Mouse (Mus musculus) layer of hippocampus, postnatal 10 days (tissue): ENCODE measurements around the gene Erbb4. TPM values are rescaled to one million over a fixed set of nuclear protein-coding genes. Genes with fewer than 3 reads are reported as not detected.
A peak's percentile ranks its signal among the peaks of the same experiment; 100 is the strongest.

Source experiments
- DNase-seq, 2 experiments: peaks; one replicate each; pipeline ENCODE4 v3.0.0; 2021; ENCODE audit warnings: low spot score in 2 of 2
- long read RNA-seq: library from polyadenylated mRNA; stranded (forward); transcript quantifications from one replicate; pipeline ENCODE4 v2.0.0, GENCODE M21; 2023
- total RNA-seq, 2 experiments: library from RNA; stranded (reverse); gene quantifications; 2 replicates each; pipeline ENCODE4 v1.2.3; 2021

Erbb4 gene
- total RNA-seq, result 10 to 100 TPM; 41.0 to 42.0 TPM
- long read RNA-seq, partial matches to known transcripts, result 0 of 8 reads
- long read RNA-seq, other reads (novel, unspliced or antisense), result 8 of 8 reads

DNA sequence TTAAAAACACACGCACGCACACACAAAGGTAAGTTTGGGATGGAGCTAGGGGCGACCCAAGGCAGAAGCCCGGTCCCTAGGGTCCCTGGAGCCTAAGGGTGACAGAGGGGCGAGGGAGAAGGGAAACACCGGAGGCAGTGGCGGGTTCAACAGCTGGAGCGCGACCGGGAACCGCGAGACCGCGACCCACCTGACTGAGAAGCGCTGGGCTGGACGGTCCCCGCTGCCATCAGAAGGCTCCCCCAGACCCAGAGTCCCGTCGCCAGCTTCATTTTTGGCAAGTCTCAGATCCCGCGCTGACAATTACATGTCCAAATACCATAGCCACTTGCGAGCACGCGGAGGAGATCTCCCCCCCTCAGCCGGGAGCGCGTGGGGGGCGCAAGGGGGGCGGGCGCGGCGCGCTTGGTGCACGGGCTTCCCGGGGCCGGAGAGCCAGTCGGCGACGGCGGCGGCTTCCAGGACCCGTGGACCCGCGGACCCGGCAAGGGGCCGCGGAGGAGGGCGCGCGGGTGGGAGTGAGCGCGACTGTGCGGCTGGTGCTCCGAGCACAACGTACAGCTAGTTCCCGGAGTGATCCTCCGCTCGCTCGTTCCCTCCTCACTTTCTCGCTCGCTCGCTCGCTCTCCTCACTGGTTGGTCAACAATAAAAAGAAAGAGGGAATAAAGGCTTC is at the start of gene Erbb4:
TSS of gene Erbb4 (minus strand) at position 575 of the 674 bp plus-strand sequence.
- DNase-seq, result peak; percentile 22 to 52

GRCm38 (mm10) chr1:69157346-69157745 is 49.5 kb upstream of the Erbb4 start:
- no peak for DNase-seq

GRCm38 (mm10) chr1:69141341-69141740 is 33.5 kb upstream of the Erbb4 start:
- DNase-seq, result no peak

- DNase-seq, result no peak
Observed at GRCm38 (mm10) chr1:69139519-69139868, 31.6 kb upstream of the Erbb4 start.

GRCm38 (mm10) chr1:69138856-69139518 is 31.1 kb upstream of the Erbb4 start:
- DNase-seq, result peak; percentile 56 to 70

DNA sequence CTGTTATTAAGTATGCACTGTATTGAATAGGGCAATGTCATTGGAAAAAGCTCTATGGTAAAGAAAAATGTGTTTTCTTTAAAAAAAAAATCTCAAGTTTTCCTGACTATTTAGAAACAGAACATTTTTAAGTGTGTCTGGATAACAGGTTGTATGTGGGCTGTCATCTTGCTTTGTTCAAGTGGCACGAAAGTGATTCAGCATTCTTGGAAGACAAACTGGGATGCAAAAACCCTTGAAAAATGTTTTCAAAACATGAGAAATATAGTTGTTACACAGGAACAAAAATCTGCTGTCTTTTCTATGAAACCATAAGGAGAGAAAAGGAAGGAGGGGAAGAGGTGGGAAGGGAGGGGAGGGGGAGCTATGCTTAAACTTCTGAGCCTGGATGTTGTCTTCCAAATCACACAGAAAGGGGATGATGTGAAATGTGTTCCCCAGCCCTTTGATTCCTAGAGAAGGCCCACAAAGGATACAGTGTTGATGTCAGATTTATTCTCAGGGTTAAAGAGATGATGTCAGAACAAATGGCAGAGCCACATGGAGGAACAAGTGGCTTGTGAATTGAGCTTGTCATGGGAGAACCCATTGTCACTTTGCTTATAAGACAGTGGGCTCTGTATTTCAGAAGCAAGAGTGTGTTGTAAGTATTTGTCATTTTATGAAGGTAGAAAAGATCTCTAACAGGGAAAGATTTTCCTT is 16.4 kb upstream of the Erbb4 start:
- no peak for DNase-seq

DNA sequence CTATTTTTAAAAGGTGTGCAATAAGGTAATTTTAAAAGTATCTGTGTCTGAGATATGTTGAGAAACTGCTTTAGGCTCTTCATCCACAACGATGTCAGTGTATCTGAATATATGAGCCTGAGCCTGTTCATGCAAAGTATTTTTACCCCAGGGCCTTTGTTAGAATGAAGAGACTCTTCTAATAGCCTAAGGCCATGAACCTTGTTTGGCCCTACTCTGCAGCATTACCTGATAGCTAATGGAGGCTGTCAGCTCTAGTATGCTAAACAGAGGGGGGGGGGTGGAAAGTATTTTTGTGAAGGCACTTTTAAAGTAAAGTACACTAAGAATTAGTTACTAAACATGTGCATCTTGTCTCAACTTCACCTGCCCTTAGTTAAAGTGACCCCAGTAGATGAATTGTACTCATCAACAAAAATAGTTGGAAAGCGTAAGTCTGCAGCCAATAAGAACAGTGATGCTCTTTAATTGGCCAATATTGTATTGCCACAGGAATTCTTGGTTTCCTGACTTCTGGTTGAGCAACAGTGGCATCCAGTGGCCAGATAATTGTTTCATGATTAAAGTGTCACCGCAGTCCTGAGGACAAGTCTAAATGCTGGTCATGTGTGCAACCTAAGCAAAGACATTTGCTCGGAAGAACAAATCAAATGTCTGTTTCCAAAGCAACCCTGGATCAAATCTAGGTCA is 10.5 kb upstream of the Erbb4 start:
- DNase-seq, result peak in 1 of 2 experiments; percentile 22

- DNase-seq, result peak; percentile 14 to 49
Observed at GRCm38 (mm10) chr1:69108159-69108925, 483 bp upstream of the Erbb4 start.

- DNase-seq, result peak; percentile 27 to 42
Observed at GRCm38 (mm10) chr1:69106937-69107461, 860 bp downstream of the Erbb4 start.

GRCm38 (mm10) chr1:69106322-69106761 is 1.5 kb downstream of the Erbb4 start:
- DNase-seq, result peak; percentile 19 to 29

DNA sequence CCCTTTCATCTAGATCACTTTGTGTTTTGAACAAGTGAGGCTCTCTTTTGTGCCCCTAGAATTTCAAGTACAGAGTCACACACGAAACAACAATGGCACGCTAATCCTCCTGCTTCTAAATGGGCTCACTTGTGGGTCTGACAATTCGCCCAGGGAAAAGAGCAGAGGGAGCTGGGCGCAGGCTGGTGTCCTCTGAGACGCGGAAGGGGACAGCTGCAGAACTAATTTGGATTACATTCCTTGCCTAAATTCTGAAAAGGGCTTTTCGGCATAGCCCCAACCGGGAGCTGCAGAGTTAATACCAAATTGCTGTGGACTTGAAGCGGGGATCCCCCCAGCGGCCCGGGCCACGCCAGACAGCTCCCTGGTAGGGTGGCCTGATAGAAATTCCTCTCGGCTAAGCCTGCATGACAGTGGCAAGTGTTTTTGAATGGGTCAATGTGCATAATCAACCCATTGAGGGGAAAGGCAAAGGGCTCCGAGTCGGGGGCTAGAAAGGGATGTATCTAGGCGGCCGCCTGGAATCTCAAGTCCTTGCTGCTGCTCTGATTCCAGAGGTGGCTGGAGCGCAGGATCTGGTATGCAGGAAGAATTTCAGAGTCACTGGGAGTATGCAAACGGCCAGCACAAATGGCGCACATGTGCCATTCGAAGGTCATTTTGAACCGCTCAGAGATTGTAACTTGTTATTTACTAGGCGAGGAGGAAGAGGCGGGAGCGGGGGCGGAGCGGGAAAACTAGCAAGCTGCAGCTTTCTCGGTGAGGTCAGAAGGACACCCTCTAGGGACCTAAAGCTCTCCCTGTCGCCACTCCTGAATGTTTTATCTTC is 2.2 kb downstream of the Erbb4 start:
- DNase-seq, result peak; percentile 25 to 43

GRCm38 (mm10) chr1:69105096-69105492 is 2.8 kb downstream of the Erbb4 start:
- DNase-seq, result peak; percentile 15 to 27

DNA sequence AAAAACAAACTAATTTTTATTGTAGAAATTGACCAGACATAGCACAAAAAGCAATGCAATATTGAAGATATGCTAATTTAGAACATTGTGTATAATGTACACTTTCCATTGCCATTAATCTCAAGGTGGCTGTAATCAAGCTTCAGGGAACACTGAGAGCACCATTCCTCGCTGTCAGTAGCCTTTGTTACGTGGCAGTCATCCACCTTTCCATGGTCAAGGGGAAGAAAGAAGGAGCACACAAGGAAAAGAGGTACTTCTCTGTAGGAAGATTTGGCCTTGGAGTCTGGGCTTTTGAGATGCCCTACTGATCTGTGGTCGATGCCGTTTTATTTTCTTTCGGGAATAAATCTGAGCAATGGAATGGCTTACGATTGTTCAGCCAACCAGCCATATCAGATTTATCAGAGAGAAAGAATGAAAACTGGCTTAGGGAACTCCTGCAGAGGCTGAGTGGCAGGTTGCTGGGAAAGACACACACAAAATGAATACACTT is 4.6 kb downstream of the Erbb4 start:
- DNase-seq, result no peak

DNA sequence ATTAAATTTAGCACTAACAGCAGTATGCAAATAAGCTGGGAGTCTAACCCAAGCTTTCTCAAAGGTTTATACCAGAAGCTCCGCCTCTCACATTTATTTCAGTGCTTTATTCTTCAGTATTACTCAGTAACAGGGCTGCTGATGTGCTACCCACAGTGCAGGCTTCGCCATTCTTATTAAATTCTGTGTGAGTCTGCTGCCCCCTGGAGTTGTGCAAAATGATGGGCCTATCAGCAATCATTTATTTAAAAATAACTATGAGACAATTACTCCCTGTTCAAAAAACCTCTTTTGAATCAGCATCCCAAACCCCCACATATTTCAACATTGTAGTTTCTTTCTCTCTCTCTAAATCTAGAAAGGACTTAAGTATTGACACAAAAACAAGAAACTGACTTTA is 6.2 kb downstream of the Erbb4 start:
- DNase-seq, result no peak

GRCm38 (mm10) chr1:69093052-69093451 is 14.8 kb downstream of the Erbb4 start:
- no peak for DNase-seq

DNA sequence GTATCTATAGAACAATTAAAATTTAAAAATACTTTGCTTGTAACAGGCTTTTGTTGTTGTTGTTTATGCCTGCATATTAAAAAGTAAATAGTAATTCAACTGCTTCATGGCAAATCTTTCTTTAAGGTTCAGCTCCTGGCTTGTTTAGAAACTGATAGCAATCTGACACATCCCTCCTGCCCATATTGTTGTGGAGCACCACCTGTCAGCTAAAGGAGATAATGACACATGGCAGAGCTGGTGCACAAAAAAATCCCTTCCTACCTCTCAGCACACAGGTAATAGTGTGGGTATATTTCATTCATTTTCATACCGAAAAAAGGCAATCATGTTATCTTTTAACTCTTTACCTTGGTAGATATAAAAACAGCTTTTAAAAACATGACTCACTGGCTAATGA is 18.5 kb downstream of the Erbb4 start:
- DNase-seq, result no peak

DNA sequence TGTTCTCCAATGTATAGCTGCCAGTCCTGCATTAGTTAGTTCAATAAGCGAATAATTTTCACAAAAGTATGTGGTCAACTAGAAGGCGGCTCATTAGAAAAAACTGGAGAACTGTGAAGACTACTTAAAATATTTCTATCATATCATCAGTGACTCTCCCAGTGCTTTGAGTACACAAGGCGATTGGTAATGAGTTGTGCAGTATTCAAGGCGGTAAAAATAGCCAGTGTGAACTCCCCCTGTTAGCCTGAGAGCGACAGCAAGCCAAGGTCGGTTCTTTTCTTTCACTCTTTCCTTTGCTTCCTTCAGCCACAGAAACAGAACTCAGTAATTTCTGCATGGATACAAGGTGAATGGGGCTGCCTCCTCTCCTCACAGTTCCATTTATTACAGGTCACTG is 22.1 kb downstream of the Erbb4 start:
- DNase-seq, result no peak

- DNase-seq, result no peak
Observed at GRCm38 (mm10) chr1:69048918-69049317, 58.9 kb downstream of the Erbb4 start.

GRCm38 (mm10) chr1:69046228-69046978 is 61.5 kb downstream of the Erbb4 start:
- no peak for DNase-seq
